Mouse (Mus musculus): Measurements from ENCODE around the gene Ifih1.

- TF ChIP-seq CTCF (IDR thresholded peaks at IDR 0.05; ENCODE audit: low read depth) (no peak), EP300 (IDR thresholded peaks at IDR 0.05; ENCODE audit: low read depth) (no peak)
Measured at GRCm38 (mm10) chr2:62556349-62556748, 89.7 kb downstream of the Ifih1 start.
